Mouse (Mus musculus) forebrain, embryonic 16.5 days (tissue): Measurements from ENCODE around the gene Kirrel3. TPM values are rescaled to one million over a fixed set of nuclear protein-coding genes. Genes with fewer than 3 reads are reported as not detected.

ENCODE experiments used
- ATAC-seq: fragments of 200-750 bp; cut with Nextera tagmentation; 2 replicates; pipeline ENCODE4 v1.8.0; 2017; ENCODE audit warnings: mild to moderate bottlenecking, moderate library complexity
- H3K27ac ChIP-seq: fragments of 300-500 bp; sonication (generic); 2 replicates; pipeline ENCODE4 v1.5.1; 2014; ENCODE audit warnings: low read length, control low read depth
- H3K27me3 ChIP-seq: fragments of 300-500 bp; sonication (generic); replicated peaks from 2 replicates; pipeline ENCODE4 v1.6.1; 2014; ENCODE audit warnings: low read length; ENCODE audit not compliant: control insufficient read depth, insufficient read depth
- H3K36me3 ChIP-seq: fragments of 300-500 bp; sonication (generic); 2 replicates; pipeline ENCODE4 v1.6.1; 2014; ENCODE audit not compliant: control insufficient read depth, insufficient read depth
- H3K4me1 ChIP-seq: fragments of 300-500 bp; sonication (generic); replicated peaks from 2 replicates; pipeline ENCODE4 v1.6.1; 2014; ENCODE audit warnings: low read length; ENCODE audit not compliant: control insufficient read depth, insufficient read depth
- H3K4me2 ChIP-seq: fragments of 300-500 bp; sonication (generic); 2 replicates; pipeline ENCODE4 v1.6.1; 2014; ENCODE audit warnings: mild to moderate bottlenecking, low read length, control low read depth
- H3K4me3 ChIP-seq: fragments of 300-500 bp; sonication (generic); replicated peaks from 2 replicates; pipeline ENCODE4 v1.5.1; 2014; ENCODE audit warnings: mild to moderate bottlenecking, low read length, control low read depth
- H3K9ac ChIP-seq: fragments of 300-500 bp; sonication (generic); replicated peaks from 2 replicates; pipeline ENCODE4 v1.6.1; 2014; ENCODE audit warnings: low read depth, low read length, control low read depth
- H3K9me3 ChIP-seq: fragments of 300-500 bp; sonication (generic); 2 replicates; pipeline ENCODE4 v1.6.1; 2016; ENCODE audit warnings: low read length; ENCODE audit not compliant: control insufficient read depth
- WGBS: fragments of 180-500 bp; shearing (Covaris S2); extraction: QIAGEN DNeasy Blood & Tissue Kit; methylation state at CpG from one replicate; pipeline ENCODE4 v1.1.7; 2014; 5-methylcytosine and 5-hydroxymethylcytosine counted together
- polyA plus RNA-seq: library from polyadenylated mRNA; unstranded; fragments of >200 nt; fragmentation: Nextera tagmentation; extraction: Ambion mirVana; gene quantifications from 2 replicates; pipeline ENCODE4 v1.2.1, GENCODE M21; 2015

The Kirrel3 gene
- polyA plus RNA-seq, 1 experiment from 2014 or later: 62.7 TPM

DNA sequence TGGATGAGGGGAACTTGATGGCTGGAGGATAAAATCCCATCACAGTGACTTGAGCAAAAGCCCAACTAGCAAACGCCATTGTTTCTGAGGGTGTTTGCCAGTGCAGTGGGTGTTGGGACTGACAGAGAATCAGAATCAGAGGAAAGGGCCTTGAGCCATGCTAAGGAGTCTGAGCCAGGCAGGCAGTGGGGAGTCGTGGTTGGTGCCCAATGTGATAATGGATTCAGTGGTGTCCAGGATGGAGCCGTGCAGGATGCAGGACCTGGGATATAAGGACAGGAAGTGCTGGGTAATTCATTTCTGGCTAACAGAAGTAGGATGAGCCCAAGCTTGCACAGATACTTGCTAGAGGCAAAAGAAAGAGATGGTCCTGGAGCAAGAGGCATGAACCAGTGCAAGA lies 477.9 kb downstream of the Kirrel3 start:
- Histone ChIP-seq H3K9me3 (no peaks in the 10 kb centered on the region), H3K4me3 (no peak overlapping the region), H3K27me3 (no peaks in the 10 kb centered on the region), H3K4me2 (no peak overlapping the region), H3K4me1 (peaks cover 20% of the 10 kb centered on the region), H3K27ac (no peak overlapping the region), H3K9ac (no peak overlapping the region), H3K36me3 (no peaks in the 10 kb centered on the region)
- 61% methylated on average over 3 of the region's 3 CpGs for WGBS
- no peak for ATAC-seq

DNA sequence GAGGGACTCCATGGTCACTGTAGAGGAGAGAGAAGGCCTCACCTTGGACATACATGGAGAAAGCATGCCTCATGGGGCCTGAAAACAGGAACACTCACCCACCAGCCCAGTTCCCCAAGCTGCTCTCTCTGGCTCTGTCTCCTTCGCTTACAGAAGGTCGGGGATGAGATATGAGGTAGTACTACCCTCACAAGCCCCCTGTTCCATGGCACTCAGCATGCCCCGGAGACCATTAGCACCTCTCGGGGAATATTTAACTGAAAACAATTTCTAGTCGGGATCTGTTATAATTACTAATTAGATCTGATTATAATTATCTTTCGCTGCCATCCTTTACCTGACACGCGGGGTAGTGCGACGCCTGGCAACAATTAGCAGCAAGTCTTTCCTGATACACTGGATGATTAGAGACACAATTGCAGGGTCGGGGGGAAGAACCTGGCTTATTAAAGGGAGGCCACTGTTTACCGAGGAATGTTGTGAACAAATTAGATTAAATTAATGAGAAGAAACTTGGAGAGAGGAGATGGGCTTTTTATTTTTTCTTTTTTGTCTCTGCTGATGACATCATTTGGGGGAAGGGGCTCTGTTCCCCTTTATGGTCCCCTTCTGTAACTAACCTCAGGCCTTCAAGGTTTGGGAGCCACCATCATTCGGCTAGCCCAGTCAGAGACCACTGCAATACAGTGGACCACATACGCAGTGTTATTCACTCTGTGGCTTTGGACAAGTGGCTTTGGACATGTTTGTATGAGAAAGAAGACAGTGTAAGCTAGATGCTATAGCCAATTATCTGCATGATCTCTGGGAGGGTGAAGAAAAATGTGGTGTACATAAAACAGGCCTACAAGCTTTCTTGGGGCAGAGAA lies 478.7 kb downstream of the Kirrel3 start:
- peak; percentile 31 for ATAC-seq
- WGBS: 21% methylated on average over 14 of the region's 14 CpGs

DNA sequence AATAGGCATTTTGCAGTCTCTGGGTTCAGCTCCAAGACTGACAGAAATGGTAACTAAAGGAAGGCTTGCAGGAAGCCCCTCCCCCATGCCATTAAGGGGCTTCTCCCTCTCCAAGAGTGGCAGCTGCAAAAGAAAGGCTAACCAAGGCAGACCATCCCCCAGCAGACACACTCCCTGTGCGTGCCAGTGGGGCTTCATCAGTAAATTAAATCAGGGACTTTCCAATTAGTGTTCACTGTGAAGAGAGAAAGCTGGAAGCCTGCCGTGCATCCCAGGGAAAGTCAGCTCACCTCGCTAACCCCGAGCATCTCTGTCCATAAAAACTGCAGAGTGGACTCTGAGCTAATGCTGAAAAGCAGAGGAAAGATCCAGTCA lies 479.3 kb downstream of the Kirrel3 start:
- peak; percentile 91 for ATAC-seq
- Histone ChIP-seq H3K27ac (no peak overlapping the region), H3K4me3 (no peak overlapping the region), H3K36me3 (no peaks in the 10 kb centered on the region), H3K9ac (no peak overlapping the region), H3K9me3 (no peaks in the 10 kb centered on the region), H3K27me3 (no peaks in the 10 kb centered on the region), H3K4me1 (peaks cover 20% of the 10 kb centered on the region), H3K4me2 (no peak overlapping the region)
- 0% methylated on average over 4 of the region's 4 CpGs for WGBS

More for the DNA sequence above, 478.7 kb downstream of the Kirrel3 start:
- Histone ChIP-seq H3K4me1 (peaks cover 20% of the 10 kb centered on the region), H3K4me3 (no peak overlapping the region), H3K27ac (peak overlapping the region; percentile 34; the same call in 1 of the 2 replicates), H3K27me3 (no peaks in the 10 kb centered on the region), H3K9ac (no peak overlapping the region), H3K4me2 (no peak overlapping the region), H3K36me3 (no peaks in the 10 kb centered on the region), H3K9me3 (no peaks in the 10 kb centered on the region)

GRCm38 (mm10) chr9:34967772-34968171 lies 482.1 kb downstream of the Kirrel3 start:
- no peak overlapping the region for H3K27ac ChIP-seq
- H3K27me3 ChIP-seq: no peaks in the 10 kb centered on the region
- 57% methylated on average over 6 of the region's 6 CpGs for WGBS
- no peak overlapping the region for H3K4me3 ChIP-seq
- H3K4me2 ChIP-seq: no peak overlapping the region
- ATAC-seq: no peak
- no peaks in the 10 kb centered on the region for H3K9me3 ChIP-seq
- H3K9ac ChIP-seq: no peak overlapping the region
- H3K36me3 ChIP-seq: no peaks in the 10 kb centered on the region
- peaks cover 23% of the 10 kb centered on the region for H3K4me1 ChIP-seq

DNA sequence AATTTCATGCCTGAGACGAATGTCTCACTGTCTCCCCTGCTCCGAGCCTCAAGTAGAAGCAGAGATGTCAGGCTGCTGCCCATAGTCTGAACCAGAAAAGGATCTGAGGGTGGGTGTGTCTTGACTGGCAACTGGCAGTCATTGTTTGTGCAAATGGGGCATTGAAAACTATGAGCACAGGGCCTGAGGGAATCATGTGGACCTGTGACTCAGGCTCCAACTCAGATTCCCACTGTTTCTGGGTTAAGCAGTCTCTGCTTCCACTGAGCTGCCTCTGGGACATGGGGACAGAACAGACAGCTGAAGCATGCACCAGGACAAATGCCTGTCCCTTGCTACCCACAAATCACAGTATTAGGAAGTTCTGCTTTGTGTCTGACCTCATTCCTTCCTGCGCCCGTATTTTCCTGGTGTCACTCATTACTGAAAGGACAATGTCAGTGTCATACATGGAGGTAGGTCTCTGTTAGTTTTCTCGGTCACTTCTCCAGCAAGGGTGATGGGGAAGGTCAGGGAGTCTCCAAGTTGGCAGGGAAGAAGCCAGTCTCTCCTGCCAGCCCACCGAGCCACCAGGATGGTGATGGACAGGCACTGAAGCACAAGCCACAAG lies 484.3 kb downstream of the Kirrel3 start:
- H3K27me3 ChIP-seq: no peaks in the 10 kb centered on the region
- no peaks in the 10 kb centered on the region for H3K9me3 ChIP-seq
- H3K4me3 ChIP-seq: no peak overlapping the region
- H3K9ac ChIP-seq: no peak overlapping the region
- H3K4me2 ChIP-seq: no peak overlapping the region
- 62% methylated on average over 6 of the region's 6 CpGs for WGBS
- peaks cover 11% of the 10 kb centered on the region for H3K4me1 ChIP-seq
- ATAC-seq: no peak
- H3K27ac ChIP-seq: no peak overlapping the region
- no peaks in the 10 kb centered on the region for H3K36me3 ChIP-seq

DNA sequence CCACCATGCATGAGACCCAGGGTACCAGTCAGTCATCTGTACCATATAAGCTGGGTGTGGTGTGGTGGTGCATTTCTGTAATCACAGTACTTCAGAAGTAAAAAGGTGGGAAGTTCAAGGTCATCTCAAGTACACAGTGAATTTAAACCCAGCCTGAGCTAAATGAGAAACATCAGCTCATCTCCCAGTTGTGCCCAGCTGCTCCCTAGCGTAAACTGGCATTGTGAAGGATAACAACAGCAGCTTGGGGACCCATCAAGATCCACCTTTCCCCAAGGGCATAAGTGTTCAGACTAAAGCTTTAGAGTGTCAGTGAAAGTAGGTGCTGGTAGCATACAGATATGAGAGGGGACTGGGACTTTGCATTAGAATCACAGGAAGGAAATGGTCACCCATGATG lies 488.6 kb downstream of the Kirrel3 start:
- H3K9me3 ChIP-seq: no peaks in the 10 kb centered on the region
- H3K27ac ChIP-seq: no peak overlapping the region
- no peak overlapping the region for H3K4me3 ChIP-seq
- no peaks in the 10 kb centered on the region for H3K36me3 ChIP-seq
- no peak for ATAC-seq
- H3K27me3 ChIP-seq: no peaks in the 10 kb centered on the region
- peaks cover 3% of the 10 kb centered on the region; the same call in 1 of the 2 replicates for H3K4me1 ChIP-seq
- no peak overlapping the region for H3K9ac ChIP-seq
- WGBS: 92% methylated on average over 1 of the region's 1 CpGs
- no peak overlapping the region for H3K4me2 ChIP-seq

DNA sequence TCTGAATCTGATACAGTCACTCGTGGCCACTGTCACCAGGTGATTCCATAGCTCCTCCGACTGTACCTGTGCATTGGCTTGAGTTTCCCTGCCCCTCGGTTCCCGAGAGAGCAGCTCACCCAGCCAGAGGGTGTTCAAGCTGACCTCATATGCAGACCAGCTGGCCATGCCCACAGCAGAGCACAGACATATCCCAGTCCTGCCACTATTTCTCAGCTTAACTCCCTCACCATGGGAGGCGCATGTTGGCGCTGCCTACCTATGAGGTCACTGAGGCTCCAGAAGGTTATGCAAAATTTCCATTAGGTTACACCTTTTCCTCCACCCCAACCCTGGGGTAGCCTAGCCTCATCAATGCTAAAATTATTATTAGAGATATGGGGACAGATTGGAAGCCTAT lies 489.6 kb downstream of the Kirrel3 start:
- Histone ChIP-seq H3K9ac (no peak overlapping the region), H3K4me2 (no peak overlapping the region), H3K4me1 (peaks cover 1% of the 10 kb centered on the region; the same call in 1 of the 2 replicates), H3K27me3 (no peaks in the 10 kb centered on the region), H3K36me3 (no peaks in the 10 kb centered on the region), H3K9me3 (no peaks in the 10 kb centered on the region), H3K4me3 (no peak overlapping the region), H3K27ac (no peak overlapping the region)
- WGBS: 93% methylated on average over 6 of the region's 6 CpGs
- ATAC-seq: no peak

GRCm38 (mm10) chr9:34976596-34977462 lies 491.1 kb downstream of the Kirrel3 start:
- Histone ChIP-seq H3K27ac (no peak overlapping the region), H3K4me2 (no peak overlapping the region), H3K27me3 (no peaks in the 10 kb centered on the region), H3K9me3 (no peaks in the 10 kb centered on the region), H3K36me3 (no peaks in the 10 kb centered on the region), H3K4me1 (no peaks in the 10 kb centered on the region), H3K4me3 (no peak overlapping the region), H3K9ac (no peak overlapping the region)
- ATAC-seq: no peak
- 83% methylated on average over 8 of the region's 8 CpGs for WGBS

- Histone ChIP-seq H3K4me2 (no peak overlapping the region), H3K27ac (no peak overlapping the region), H3K9ac (no peak overlapping the region), H3K4me1 (no peaks in the 10 kb centered on the region), H3K9me3 (no peaks in the 10 kb centered on the region), H3K27me3 (no peaks in the 10 kb centered on the region; the same call in 1 of the 2 replicates), H3K36me3 (no peaks in the 10 kb centered on the region), H3K4me3 (no peak overlapping the region)
- no peak for ATAC-seq
- WGBS: 78% methylated on average over 8 of the region's 8 CpGs
These were observed 492.0 kb downstream of the Kirrel3 start for GRCm38 (mm10) chr9:34977700-34978099.
